Mouse (Mus musculus) lung, postnatal 36 days (tissue): ENCODE measurements around the gene Traf3ip2.
A peak's percentile ranks its signal among the peaks of the same experiment; 100 is the strongest.

ENCODE experiments used
- DNase-seq: peaks from one replicate; pipeline ENCODE4 v3.0.0; 2022; ENCODE audit warnings: mixed read lengths

Gene Traf3ip2

DNA sequence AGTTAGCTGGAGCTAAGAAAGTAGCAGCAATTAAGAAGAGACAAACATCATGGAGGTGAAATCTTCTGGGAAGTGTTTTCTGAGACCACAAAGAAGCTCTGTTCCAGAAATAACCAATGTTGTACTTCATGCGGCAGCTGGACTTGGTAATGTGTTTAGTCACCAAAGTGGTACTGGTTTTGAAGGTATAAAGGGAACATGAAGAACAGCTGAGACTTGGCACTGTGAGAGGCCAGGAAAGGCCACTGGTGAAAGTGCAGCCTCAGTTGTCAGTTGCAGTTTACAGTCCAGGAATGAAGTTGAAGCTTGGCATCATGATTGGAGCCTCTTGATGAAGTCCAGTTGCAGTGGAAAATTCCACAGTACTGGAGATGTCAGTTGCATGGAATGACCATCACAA is 6.3 kb upstream of the Traf3ip2 start:
- no peak for DNase-seq

DNA sequence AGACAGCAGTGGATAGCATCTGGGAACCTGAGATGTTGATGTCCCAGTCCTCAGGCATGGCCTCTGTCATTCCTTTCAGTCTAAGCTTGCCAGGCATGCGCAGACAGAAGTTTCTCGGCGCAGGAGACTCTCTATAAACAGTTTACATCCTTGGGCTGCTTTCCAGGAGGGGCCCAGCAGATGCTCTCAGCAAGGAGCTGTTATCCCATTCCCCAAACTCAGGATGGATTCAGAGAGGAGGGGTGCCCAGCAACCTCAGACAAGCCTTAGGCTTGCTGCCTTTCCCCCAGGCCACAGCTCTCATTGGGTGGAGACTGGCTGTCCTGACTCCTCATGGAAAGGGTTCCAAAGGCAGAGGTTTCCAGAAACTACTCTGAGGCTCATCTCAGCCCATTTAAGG is 1.5 kb upstream of the Traf3ip2 start:
- peak; percentile 68 for DNase-seq

DNA sequence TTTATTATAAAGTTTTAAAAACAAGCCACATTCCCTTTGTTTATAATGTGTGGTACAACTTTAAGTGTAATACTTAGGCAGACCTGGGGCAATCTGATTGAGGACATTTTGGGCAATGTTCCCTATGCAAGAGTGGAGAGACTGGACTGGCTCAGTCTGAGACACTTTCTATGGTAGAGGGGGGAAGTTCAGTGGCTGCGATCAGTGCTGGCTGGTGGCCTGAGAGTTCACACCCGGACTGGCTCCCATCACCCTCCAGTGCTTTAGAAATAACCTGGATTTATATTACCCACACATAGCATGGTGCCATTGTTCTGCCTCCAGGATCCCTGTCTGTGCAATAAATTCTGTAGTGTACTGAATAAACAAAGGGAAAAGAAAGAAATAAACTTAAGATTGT is 603 bp upstream of the Traf3ip2 start:
- DNase-seq = no peak

DNA sequence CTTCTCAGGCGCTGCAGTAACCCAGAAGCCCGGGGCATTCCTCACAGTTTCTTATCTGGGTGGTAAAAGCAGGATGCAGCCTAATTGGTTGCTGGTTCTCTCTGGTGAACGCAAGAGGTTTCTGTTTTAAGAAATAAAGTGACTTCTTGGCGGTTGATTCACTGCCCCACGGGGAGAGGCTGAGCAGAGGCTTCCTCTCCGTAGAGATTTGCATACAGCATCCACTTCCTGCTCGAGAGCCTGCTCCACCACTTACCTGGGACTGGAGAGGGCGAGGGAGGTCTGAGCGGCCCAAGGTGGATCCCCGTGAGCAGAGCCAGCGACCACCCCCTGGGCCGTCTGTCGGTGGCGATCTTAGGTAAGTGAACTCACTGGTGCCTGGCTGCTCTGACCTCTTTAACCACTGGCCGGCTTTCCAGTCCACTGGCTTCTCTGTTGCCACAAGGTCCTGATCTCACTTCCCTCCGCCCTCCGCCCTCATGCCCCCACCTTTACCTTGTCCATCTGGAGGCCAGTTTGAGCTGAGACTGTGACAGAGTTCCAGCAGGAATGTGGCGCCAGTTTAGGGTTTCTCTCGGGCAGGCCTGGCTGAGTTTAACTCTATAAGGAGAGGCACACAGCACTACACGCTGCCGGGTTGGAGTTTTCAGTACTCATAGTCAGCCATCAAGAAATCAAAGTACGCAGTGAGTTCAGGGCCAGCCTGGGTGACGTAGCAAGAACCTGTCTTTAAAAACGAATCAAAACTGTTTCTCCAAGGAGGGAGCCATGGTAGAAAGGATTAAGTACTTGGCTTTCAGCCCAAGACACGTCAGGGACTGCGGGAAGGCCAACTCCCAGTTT is 476 bp downstream of the Traf3ip2 start:
- DNase-seq = peak; percentile 81

DNA sequence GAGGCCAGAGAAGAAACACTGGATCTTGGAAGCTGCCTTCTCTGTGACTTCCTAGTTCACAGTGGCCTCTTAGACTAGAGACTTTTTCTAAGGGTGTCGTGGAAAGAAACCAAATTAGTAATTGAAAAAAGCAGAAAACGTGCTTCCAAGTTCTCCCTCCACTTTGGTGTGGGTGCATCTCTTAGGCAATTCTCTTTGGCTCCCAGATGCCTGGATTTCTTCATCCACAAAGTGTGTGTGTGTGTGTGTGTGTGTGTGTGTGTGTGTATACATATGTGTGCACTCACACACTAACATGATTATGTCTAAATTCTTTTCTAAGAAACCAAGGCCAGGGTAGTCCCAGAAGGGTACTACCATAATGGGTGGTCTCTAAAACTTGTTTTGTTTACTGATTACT is 1.2 kb downstream of the Traf3ip2 start:
- DNase-seq = peak; percentile 61

DNA sequence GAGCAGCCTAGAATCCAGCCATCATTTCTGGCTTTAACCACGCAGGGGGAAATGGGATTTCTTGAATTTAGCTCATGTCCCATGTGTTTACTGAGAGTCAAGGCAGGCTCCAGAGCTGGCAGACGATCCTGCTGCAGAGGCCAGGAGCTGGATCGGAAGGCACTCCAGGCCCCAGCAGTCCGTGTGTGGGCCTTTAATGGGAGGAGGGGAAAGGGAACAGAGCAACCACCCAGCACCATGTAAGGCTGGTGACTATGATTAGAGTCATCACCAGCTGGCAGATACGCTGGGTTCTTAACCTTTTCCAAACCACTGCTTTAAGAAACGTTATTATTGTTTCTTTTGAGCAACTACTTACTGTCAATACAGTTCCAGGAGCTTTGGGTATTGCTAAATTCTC is 1.9 kb downstream of the Traf3ip2 start:
- peak; percentile 81 for DNase-seq

DNA sequence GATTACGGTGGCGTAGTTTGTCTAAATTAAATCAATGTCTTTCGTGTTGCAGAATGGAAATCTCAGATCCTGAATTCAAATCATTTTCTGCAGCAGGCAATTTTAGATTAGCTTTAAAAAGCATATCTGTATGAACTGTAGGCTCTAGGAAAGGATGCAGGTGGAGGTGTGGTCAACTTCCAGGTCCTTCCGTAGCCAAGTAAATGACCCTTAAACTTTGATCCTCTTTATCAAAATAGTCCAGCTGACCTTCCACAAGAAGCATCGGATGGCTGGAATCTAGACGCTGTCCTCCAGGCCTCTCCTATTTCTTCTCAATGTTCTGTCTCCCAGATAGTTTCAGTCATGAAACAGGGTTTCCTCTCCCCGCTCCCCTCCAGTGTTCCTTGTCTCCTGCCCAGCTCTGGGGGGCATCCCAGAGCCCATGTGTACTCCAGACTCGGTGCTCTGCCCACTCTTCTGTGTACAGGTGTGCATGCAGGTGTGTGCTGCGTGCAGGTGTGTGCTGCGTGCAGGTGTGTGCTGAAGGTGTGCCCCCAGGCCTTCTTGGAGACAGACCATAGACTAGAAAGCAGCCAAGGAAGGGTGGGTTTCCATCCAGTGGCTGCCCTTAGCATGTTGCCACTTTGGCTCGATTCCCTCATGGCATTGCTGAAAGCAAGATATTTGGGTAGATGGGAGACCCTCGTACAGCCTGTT is 2.9 kb downstream of the Traf3ip2 start:
- no peak for DNase-seq

DNA sequence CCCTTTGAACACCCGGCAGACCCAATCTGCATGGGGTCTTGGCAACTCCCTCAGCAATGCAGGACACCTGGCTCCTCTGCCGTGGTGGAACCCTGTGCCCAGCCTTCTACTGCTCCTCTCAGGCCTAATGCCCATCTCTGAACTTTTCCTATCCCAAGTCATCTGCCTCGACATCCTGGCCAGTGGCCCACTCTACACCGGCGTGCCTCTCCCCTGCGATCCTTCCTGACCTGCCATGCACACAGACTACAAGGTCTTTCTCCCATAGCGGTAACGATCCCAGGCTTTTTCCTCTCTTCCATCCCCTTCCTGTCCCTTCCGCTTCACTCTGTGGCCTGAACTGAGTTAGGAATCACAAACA is 3.5 kb downstream of the Traf3ip2 start:
- no peak for DNase-seq

DNA sequence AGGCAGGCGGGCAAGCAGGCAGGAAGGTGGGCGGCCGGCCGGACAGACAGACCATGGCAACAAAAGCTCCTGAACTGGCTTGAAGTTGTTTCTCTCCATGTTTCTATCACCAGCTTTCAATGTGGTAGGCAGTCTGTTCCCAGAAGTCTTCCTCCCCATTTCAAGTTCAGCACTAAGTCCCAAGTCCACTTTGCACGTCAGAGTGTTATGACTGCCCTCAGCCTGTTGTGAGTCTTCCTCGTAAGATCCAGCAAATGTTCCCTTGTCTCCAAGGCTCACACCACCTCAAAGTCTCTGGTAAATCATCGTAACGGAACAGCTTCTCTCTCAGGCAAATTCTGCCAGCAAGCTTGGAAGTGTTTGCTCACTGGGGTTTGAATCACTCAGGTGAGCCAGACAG is 3.9 kb downstream of the Traf3ip2 start:
- no peak for DNase-seq

DNA sequence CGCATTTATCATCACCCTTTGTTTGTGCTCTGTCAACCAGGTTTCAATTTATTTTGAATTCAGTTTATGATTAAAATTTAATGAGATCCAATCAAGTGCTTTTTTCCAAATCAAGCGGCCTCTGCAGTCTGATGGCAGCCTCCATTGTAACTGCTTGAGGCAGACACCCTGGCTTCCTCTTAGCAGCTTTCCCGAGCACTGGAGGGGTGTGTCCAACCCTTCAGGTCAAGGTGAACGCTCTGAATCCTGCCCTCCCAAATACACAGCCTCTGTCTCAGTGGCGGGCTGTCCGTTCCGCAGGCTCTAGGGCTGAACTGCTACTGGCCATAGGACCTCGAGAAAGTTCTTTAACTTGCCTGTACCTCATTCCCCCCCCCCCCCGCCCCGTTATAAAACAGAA is 5.7 kb downstream of the Traf3ip2 start:
- DNase-seq = no peak

DNA sequence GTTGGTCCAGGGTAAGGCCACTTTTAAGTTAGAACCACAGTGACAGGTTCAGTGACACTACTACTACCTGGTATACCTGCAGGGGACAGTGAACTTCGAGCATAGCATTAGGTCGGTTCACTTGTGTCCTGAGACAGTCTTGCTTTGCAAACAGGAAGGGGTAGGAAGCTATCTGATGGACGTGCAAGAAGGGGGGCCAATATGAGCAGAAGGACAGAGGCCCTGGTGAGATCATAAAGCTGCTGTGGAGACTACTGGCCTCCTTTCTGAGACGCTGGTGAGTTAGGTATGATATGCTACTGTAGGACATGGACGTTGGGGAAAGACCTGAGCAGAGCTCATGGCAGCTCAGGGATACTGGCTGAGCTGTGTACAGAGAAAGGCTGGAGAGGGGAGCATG is 7.9 kb downstream of the Traf3ip2 start:
- no peak for DNase-seq

DNA sequence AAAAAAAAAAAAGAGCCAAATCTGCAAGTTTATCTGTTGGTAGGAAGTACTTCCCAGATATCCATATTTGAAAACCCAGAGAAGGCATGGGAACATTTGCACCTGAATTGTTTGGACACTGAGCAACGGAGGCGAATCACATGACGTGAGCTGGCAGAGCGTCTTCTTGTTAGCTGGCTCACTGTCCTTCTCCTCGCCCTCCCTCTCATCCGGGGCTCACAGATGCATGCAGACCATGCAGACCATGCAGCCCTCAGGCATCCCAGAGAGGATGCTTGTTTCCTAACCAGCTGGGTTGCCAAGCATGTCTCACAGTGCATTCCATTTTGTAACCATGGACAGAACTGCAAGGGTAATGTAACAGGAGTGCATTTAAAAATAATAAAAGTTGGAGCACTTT is 11.1 kb downstream of the Traf3ip2 start:
- DNase-seq = no peak

DNA sequence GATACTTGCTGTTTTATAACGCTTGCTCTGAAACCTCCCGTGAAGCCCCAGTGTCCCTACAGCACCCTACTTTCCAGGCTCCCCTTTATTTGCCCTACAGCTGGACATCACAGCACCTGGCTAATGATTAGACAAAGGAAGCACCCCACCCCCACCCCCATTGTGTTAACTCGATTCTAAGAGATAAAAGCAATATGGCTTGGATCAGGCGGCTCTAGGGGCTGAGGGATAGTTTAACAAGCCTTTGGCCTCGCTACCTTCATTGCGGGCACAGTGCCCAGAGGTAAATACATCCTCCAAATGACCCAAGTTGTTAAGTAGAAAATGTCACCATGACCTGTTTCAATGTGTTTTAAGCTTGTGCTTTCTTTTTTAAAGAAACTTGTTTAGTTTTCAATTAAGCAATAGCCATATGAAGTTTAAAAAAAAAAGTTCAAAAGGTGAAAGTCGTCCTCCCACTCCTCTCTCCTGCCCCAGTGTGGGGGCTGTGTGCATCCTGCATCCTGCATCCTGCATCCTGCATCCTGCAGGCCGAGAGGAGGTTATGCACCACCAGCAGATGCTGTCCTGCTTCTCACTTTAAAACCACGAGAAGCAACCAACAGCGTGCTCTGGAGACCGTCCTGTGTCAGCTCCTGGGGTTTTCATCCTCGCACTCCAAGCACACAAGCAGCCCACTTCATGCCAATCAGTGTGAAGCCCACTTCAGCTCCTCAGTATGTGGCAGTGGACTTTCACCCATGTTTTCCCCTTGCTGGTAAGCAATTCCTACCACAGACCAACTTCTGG is 12.3 kb downstream of the Traf3ip2 start:
- DNase-seq = peak; percentile 67

DNA sequence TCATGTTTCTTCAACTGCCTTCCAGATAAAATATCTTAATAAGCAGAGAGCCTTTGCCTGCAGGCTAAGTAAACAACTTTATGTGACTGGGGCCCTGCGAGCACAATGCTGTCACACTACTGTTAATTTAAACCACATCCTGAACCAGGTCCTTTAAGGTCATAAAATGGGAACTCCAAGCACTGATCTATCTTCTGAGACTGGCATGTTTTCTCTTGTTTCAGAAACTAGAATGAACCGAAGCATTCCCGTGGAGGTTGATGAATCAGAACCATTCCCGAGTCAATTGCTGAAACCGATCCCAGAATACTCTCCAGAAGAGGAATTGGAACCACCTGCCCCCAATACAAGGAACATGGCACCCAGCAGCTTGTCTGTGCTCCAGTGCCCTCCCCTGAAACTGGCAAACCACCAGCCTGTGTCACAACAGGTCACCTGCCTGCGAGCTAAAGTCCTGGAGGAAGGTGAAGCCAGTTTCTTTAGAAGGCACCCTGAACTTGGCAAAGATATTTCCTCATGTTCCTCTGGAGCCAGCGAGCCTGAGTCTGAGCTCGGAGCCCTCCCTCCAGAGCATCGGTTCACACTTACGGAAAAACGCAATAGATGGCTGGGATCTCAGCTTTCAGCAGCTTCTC is 13.0 kb downstream of the Traf3ip2 start:
- peak; percentile 64 for DNase-seq

DNA sequence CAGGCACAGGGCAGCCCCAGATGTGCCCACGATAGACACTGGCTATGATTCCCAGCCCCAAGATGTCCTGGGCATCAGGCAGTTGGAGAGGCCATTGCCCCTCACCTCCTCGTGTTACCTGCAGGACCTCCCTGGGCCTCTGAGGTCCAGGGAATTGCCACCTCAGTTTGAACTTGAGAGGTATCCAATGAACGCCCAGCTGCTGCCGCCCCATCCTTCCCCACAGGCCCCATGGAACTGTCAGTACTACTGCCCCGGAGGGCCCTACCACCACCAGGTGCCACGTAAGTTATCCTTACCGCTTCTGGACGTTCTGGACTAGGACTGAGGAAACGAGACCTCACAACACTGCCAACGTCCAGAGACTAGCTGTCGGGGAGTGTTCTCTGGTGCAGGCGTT is 13.6 kb downstream of the Traf3ip2 start:
- no peak for DNase-seq

DNA sequence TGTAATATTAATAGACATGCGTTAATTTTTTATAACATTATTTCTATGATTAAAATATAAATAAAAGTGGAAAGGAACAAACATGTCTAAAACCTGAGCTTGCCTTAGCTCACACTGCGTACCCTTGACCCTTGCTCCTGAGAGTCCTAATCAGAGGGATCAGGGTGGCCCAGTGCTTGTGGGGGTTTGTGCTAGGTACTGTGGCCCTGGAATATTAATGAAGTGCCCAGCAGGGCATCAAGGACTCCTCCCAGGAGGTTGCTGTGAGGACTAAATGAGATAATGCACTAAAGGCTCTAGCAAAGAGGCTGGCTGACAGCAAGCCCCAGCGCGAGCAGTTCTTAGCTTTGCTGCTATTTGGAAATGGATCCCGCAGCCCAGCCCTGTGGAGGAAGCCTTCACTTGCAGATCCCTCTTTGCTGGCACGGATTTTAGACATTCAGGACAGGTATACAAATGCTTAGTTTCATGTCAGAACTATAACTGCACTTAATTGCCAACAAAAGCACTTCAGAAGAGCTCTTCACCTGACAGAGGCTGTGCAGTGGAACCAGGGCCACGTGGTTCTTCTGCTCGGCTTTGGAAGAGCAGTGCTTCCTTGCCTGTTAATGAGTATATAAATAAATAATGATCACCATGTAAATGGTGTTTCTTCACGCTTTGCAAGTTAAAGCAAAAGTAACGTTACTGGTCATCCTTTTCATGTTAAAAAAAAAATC is 16.2 kb downstream of the Traf3ip2 start:
- no peak for DNase-seq

DNA sequence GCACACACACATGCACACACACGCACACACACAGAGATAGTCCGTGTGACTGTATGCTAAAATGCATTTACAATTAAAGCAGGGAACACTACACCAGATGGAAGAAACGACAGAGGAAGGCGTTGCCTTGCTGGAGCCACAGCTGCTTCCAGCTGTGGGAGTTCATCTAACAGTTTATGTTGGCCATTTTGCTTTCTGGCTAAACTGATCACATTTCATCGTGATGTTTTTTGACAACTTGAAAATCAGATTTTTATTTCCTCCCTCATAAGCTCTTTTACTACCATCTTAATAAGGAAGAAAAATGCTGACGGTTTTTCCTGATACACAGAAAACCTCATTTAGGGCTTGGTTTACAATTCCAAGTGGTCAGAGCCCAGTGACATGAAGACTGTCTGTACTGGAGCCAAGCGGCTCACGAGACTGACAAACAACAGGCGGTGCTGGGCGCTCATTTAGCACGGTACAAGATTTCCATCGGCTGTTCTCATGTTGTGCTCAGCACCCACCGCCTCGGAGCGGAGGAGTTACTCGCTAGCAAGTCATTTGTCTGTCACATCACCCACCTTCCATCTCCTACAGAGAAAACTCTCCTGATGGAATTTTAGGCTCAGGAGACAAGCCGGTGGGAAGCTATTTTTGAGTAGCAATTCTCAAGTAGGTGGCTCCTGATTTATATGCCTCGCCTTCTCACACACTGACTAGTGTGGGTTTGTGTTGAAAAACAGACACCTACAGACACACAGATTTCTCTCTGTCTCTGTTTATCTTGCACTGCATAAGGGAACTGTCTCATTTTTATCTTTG is 17.2 kb downstream of the Traf3ip2 start:
- DNase-seq = peak; percentile 78

DNA sequence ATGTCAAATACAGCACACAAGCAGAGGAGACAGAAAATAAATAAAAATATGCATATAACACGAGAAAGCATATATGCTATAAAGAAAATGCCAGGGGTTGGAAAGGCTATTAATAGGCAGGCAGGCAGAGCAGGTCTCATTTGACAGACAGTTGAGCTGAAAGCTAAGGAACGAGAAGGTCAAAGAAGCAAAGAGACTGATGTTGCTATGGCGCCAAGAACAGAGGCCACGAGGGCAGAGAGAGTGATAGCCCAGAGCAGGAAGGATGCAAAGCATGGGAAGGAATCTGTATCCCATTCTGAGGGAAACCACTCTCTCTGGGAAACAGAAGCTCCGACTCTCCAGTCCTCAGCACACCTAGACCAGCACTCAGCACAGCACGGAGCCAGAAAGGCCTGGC is 18.1 kb downstream of the Traf3ip2 start:
- no peak for DNase-seq

DNA sequence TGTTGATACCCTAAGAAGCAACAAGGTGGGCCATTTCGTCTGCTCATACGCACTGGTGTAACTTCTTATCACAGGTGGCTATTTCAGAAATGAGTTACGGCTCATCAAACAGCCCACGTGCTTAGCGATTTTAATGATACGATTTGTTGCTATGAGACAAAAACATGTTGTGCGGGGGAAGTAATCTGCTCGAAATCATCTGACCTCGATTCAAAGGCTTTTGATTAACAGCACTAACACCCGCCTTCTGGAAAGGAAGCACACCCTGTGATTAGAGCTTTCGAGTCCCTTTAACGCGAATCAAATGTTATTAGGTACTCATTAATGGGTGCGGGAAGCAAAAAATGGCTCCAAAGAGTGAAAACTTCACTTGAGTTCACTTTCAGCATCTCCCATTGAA is 18.9 kb downstream of the Traf3ip2 start:
- DNase-seq = no peak

DNA sequence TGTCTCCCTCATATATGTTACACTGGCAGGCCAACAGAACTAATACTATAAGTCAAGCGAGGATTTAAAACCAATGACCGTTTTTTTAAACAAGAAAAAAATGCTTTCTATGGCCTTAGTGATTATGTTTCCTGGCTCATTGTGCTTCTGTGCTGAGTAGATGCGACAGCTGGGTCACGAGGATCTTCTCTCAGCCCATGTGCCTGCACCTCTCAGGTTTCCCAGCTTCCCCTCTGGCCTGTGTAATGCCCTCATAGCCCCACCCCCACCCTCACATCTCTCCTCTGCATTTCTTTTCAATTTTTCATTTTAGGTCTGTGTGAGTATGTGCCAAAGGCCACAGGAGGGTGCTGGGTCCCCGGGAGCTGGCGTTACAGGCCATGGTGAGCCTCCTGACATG is 20.6 kb downstream of the Traf3ip2 start:
- no peak for DNase-seq

DNA sequence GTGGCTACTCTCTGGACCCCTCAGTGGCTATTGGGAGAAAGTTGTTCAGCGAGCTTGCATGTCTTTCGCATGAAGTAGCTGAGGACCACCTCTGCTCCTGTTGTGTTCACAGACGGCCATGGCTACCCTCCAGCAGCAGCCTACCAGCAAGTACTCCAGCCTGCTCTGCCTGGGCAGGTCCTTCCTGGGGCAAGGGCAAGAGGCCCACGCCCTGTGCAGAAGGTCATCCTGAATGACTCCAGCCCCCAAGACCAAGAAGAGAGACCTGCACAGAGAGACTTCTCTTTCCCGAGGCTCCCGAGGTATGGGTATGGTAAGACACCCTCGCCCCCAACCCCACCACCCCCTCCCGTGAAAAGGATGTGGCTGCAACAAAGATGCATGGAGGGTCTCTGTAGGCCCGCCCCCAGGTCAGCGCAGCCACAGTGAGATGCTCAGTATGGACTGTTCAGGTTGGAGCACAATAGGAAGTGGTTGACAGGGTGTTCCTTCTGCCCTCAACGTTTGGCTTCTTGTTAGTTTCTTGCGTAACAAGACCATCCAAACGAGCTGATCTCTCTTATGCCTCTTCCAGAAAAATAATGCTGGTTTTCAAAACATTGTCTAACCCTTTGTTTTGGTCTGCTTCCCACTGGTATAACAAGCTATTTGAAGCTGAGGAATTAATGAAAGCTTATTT is 21.8 kb downstream of the Traf3ip2 start:
- DNase-seq = no peak
